Mouse (Mus musculus): Measurements from ENCODE around the gene Grm2. TPM values are rescaled to one million over a fixed set of nuclear protein-coding genes. Genes with fewer than 3 reads are reported as not detected.

The Grm2 gene
- polyA plus RNA-seq, 1 experiment = not detected

GRCm38 (mm10) chr9:106684918-106685248 is 29.0 kb upstream of the Grm2 start:
- TF ChIP-seq EP300 (IDR thresholded peaks at IDR 0.05; ENCODE audit: insufficient read depth, low read depth, low read length) (no peak), CTCF (IDR thresholded peaks at IDR 0.05; ENCODE audit: low read depth, low read length) (no peak), POLR2A (IDR thresholded peaks at IDR 0.05; ENCODE audit: insufficient read depth, low read length) (no peak)
- Histone ChIP-seq H3K27me3 (ENCODE audit: control insufficient read depth, insufficient read depth, low read length, poor library complexity, severe bottlenecking) (no peaks in the 10 kb centered on the region), H3K4me3 (ENCODE audit: low read depth, low read length) (peak overlapping the region; percentile 73), H3K27ac (ENCODE audit: insufficient read depth, low read length) (peak overlapping the region; percentile 93), H3K9me3 (replicated peaks; ENCODE audit: control insufficient read depth, insufficient read depth, low read length, poor library complexity, severe bottlenecking) (no peaks in the 10 kb centered on the region), H3K9ac (ENCODE audit: low read depth, poor library complexity, severe bottlenecking) (peak overlapping the region; percentile 89), H3K36me3 (ENCODE audit: control insufficient read depth, insufficient read depth, low read length, poor library complexity, severe bottlenecking) (peaks cover 13% of the 10 kb centered on the region), H3K4me1 (ENCODE audit: control insufficient read depth, insufficient read depth, low read length) (peaks cover 2% of the 10 kb centered on the region)

- peaks cover 15% of the 10 kb centered on the region for H3K36me3 ChIP-seq (ENCODE audit: control insufficient read depth, insufficient read depth, low read length, poor library complexity, severe bottlenecking)
- no peaks in the 10 kb centered on the region for H3K27me3 ChIP-seq (ENCODE audit: control insufficient read depth, insufficient read depth, low read length, poor library complexity, severe bottlenecking)
- H3K4me1 ChIP-seq (ENCODE audit: control insufficient read depth, insufficient read depth, low read length) = peaks cover 2% of the 10 kb centered on the region
- TF ChIP-seq POLR2A (IDR thresholded peaks at IDR 0.05; ENCODE audit: insufficient read depth, low read length) = no peak
- TF ChIP-seq EP300 (IDR thresholded peaks at IDR 0.05; ENCODE audit: insufficient read depth, low read depth, low read length) = no peak
- TF ChIP-seq CTCF (IDR thresholded peaks at IDR 0.05; ENCODE audit: low read depth, low read length) = no peak
- H3K27ac ChIP-seq (ENCODE audit: insufficient read depth, low read length) = 0 out of 2 replicates have a peak overlapping the region, but pooled peaks have one; percentile 3
- no peaks in the 10 kb centered on the region for H3K9me3 ChIP-seq (replicated peaks; ENCODE audit: control insufficient read depth, insufficient read depth, low read length, poor library complexity, severe bottlenecking)
- H3K9ac ChIP-seq (ENCODE audit: low read depth, poor library complexity, severe bottlenecking) = peak overlapping the region; percentile 89
- peak overlapping the region; percentile 73 for H3K4me3 ChIP-seq (ENCODE audit: low read depth, low read length)
These were observed 28.4 kb upstream of the Grm2 start for GRCm38 (mm10) chr9:106684093-106684872.

GRCm38 (mm10) chr9:106681026-106681425 is 25.1 kb upstream of the Grm2 start:
- TF ChIP-seq CTCF (IDR thresholded peaks at IDR 0.05; ENCODE audit: low read depth, low read length) = no peak
- no peak for TF ChIP-seq EP300 (IDR thresholded peaks at IDR 0.05; ENCODE audit: insufficient read depth, low read depth, low read length)
- TF ChIP-seq POLR2A (IDR thresholded peaks at IDR 0.05; ENCODE audit: insufficient read depth, low read length) = no peak
- H3K4me1 ChIP-seq (ENCODE audit: control insufficient read depth, insufficient read depth, low read length) = peaks cover 2% of the 10 kb centered on the region
- no peak overlapping the region for H3K9ac ChIP-seq (ENCODE audit: low read depth, poor library complexity, severe bottlenecking)
- no peak overlapping the region for H3K27ac ChIP-seq (ENCODE audit: insufficient read depth, low read length)
- peaks cover 15% of the 10 kb centered on the region for H3K36me3 ChIP-seq (ENCODE audit: control insufficient read depth, insufficient read depth, low read length, poor library complexity, severe bottlenecking)
- H3K27me3 ChIP-seq (ENCODE audit: control insufficient read depth, insufficient read depth, low read length, poor library complexity, severe bottlenecking) = no peaks in the 10 kb centered on the region
- no peak overlapping the region for H3K4me3 ChIP-seq (ENCODE audit: low read depth, low read length)
- H3K9me3 ChIP-seq (replicated peaks; ENCODE audit: control insufficient read depth, insufficient read depth, low read length, poor library complexity, severe bottlenecking) = no peaks in the 10 kb centered on the region

GRCm38 (mm10) chr9:106678242-106678641 is 22.4 kb upstream of the Grm2 start:
- no peaks in the 10 kb centered on the region for H3K4me1 ChIP-seq (ENCODE audit: control insufficient read depth, insufficient read depth, low read length)
- peaks cover 23% of the 10 kb centered on the region for H3K36me3 ChIP-seq (ENCODE audit: control insufficient read depth, insufficient read depth, low read length, poor library complexity, severe bottlenecking)
- no peaks in the 10 kb centered on the region for H3K27me3 ChIP-seq (ENCODE audit: control insufficient read depth, insufficient read depth, low read length, poor library complexity, severe bottlenecking)
- H3K9me3 ChIP-seq (replicated peaks; ENCODE audit: control insufficient read depth, insufficient read depth, low read length, poor library complexity, severe bottlenecking) = no peaks in the 10 kb centered on the region
- TF ChIP-seq EP300 (IDR thresholded peaks at IDR 0.05; ENCODE audit: insufficient read depth, low read depth, low read length) (no peak), CTCF (IDR thresholded peaks at IDR 0.05; ENCODE audit: low read depth, low read length) (no peak), POLR2A (IDR thresholded peaks at IDR 0.05; ENCODE audit: insufficient read depth, low read length) (no peak)
- H3K4me3 ChIP-seq (ENCODE audit: low read depth, low read length) = no peak overlapping the region
- no peak overlapping the region for H3K9ac ChIP-seq (ENCODE audit: low read depth, poor library complexity, severe bottlenecking)
- H3K27ac ChIP-seq (ENCODE audit: insufficient read depth, low read length) = no peak overlapping the region

- Histone ChIP-seq H3K27me3 (ENCODE audit: control insufficient read depth, insufficient read depth, low read length, poor library complexity, severe bottlenecking) (no peaks in the 10 kb centered on the region), H3K4me3 (ENCODE audit: low read depth, low read length) (no peak overlapping the region), H3K9me3 (replicated peaks; ENCODE audit: control insufficient read depth, insufficient read depth, low read length, poor library complexity, severe bottlenecking) (no peaks in the 10 kb centered on the region), H3K27ac (ENCODE audit: insufficient read depth, low read length) (no peak overlapping the region), H3K9ac (ENCODE audit: low read depth, poor library complexity, severe bottlenecking) (no peak overlapping the region), H3K36me3 (ENCODE audit: control insufficient read depth, insufficient read depth, low read length, poor library complexity, severe bottlenecking) (peaks cover 28% of the 10 kb centered on the region), H3K4me1 (ENCODE audit: control insufficient read depth, insufficient read depth, low read length) (no peaks in the 10 kb centered on the region)
- TF ChIP-seq CTCF (IDR thresholded peaks at IDR 0.05; ENCODE audit: low read depth, low read length) (no peak), EP300 (IDR thresholded peaks at IDR 0.05; ENCODE audit: insufficient read depth, low read depth, low read length) (no peak), POLR2A (IDR thresholded peaks at IDR 0.05; ENCODE audit: insufficient read depth, low read length) (no peak)
These were observed 21.8 kb upstream of the Grm2 start for GRCm38 (mm10) chr9:106677702-106678101.

- Histone ChIP-seq H3K4me3 (ENCODE audit: low read depth, low read length) (no peak overlapping the region), H3K9me3 (replicated peaks; ENCODE audit: control insufficient read depth, insufficient read depth, low read length, poor library complexity, severe bottlenecking) (no peaks in the 10 kb centered on the region), H3K9ac (ENCODE audit: low read depth, poor library complexity, severe bottlenecking) (no peak overlapping the region), H3K27ac (ENCODE audit: insufficient read depth, low read length) (no peak overlapping the region), H3K4me1 (ENCODE audit: control insufficient read depth, insufficient read depth, low read length) (no peaks in the 10 kb centered on the region), H3K36me3 (ENCODE audit: control insufficient read depth, insufficient read depth, low read length, poor library complexity, severe bottlenecking) (peaks cover 28% of the 10 kb centered on the region), H3K27me3 (ENCODE audit: control insufficient read depth, insufficient read depth, low read length, poor library complexity, severe bottlenecking) (no peaks in the 10 kb centered on the region)
- no peak for TF ChIP-seq CTCF (IDR thresholded peaks at IDR 0.05; ENCODE audit: low read depth, low read length)
- TF ChIP-seq POLR2A (IDR thresholded peaks at IDR 0.05; ENCODE audit: insufficient read depth, low read length) = no peak
- TF ChIP-seq EP300 (IDR thresholded peaks at IDR 0.05; ENCODE audit: insufficient read depth, low read depth, low read length) = no peak
These were observed 20.7 kb upstream of the Grm2 start for GRCm38 (mm10) chr9:106676571-106676970.
